Mouse (Mus musculus) layer of hippocampus, adult 2 months (tissue): Measurements from ENCODE around the gene Cpz. TPM values are rescaled to one million over a fixed set of nuclear protein-coding genes. Genes with fewer than 3 reads are reported as not detected.
A peak's percentile ranks its signal among the peaks of the same experiment; 100 is the strongest.

ENCODE experiments used
- DNase-seq, 2 experiments: peaks; one replicate each; pipeline ENCODE4 v3.0.0; 2022; ENCODE audit warnings: low spot score in 2 of 2
- H3K27ac ChIP-seq: fragments of 200-600 bp; 2 replicates; pipeline ENCODE4 v1.8.1; 2022
- H3K4me3 ChIP-seq: fragments of 200-600 bp; 2 replicates; pipeline ENCODE4 v1.8.1; 2022; ENCODE audit warnings: mild to moderate bottlenecking
- CTCF ChIP-seq: fragments of 200-600 bp; conservative IDR thresholded peaks from 2 replicates; pipeline ENCODE4 v1.8.1; 2022; ENCODE audit warnings: antibody characterized with exemption, mild to moderate bottlenecking, moderate library complexity
- total RNA-seq, 2 experiments: library from RNA; stranded (reverse); gene quantifications; 2 replicates each; pipeline ENCODE4 v1.2.3; 2021

Cpz gene
- total RNA-seq, 2 experiments from 2014 or later, result not detected

- H3K4me3 ChIP-seq, result peak overlapping the region; percentile 17; the same call in 1 of the 2 replicates
- DNase-seq, result peak; percentile 17 to 28
- TF ChIP-seq CTCF, result 0 out of 2 replicates have a peak, but pooled peaks have one; percentile 15
- no peak overlapping the region for H3K27ac ChIP-seq
Measured at GRCm38 (mm10) chr5:35454187-35454800, 71.2 kb downstream of the Cpz start.

Other genes starting within 250 kb of the Cpz start
- gene Adra2c, start 247.4 kb downstream of the Cpz start, total RNA-seq, result 10 to 100 TPM; 23.6 to 25.6 TPM
- not detected for gene Hmx1, start 136.6 kb downstream of the Cpz start, total RNA-seq
- 1 to 10 TPM; 8.4 to 8.5 TPM for gene Trmt44, start 49.4 kb upstream of the Cpz start, total RNA-seq
- 10 to 100 TPM; 24.6 to 34.6 TPM for gene Acox3, start 57.3 kb upstream of the Cpz start, total RNA-seq
- 1 to 10 TPM; 5.5 to 5.6 TPM for gene Htra3, start 154.1 kb upstream of the Cpz start, total RNA-seq
- 1 to 10 TPM; 1.7 to 2.4 TPM for gene Sh3tc1, start 214.3 kb upstream of the Cpz start, total RNA-seq
- gene Ablim2, start 232.2 kb upstream of the Cpz start, total RNA-seq, result 100 to 1,000 TPM; 133 to 163 TPM